Mouse (Mus musculus) adrenal gland, adult 18-20 months (tissue): ENCODE measurements at regions not wholly inside any gene's neighbourhood (a gene's known extent, or its start where the extent isn't known, plus 50 kb on each side); places are given as distances from the start of the nearest gene placed in this dataset.

Experiments used
- DNase-seq, 2 experiments: peaks; one replicate each; pipeline ENCODE4 v3.0.0; 2021 to 2022; ENCODE audit warnings: low spot score in 2 of 2

DNA sequence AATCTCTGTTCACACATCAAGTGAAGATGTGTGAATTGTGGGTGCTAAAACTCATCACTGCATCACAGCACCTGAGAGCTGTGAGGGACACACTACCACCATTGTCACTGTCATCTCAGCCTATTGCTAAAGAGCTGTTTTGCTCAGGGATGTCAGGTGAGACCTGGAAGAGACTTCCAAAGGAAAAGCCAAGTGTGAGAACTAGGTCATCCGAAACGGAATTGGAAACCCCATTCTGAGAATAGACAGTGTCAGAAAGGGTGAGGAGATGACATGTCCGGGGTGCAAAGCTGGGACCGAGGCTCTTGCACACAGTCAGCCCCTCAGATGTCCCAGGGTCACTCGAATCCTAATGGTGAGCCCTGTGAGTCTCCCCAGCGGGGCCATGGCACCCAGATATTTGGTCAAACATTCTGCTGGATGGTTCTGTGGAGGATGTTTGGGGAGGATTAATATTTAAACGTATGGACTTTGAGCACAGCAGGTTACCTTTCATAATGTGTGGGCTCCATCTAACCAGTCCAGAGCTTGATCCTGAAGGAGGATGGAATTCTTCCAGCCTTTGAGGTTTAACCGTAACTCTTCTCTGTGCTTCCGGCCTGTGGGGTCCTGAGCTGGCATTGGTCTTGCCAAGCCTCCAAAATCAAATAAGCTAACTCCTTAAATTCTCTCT is 150.3 kb downstream of the Rpl14 start:
- DNase-seq = no peak

DNA sequence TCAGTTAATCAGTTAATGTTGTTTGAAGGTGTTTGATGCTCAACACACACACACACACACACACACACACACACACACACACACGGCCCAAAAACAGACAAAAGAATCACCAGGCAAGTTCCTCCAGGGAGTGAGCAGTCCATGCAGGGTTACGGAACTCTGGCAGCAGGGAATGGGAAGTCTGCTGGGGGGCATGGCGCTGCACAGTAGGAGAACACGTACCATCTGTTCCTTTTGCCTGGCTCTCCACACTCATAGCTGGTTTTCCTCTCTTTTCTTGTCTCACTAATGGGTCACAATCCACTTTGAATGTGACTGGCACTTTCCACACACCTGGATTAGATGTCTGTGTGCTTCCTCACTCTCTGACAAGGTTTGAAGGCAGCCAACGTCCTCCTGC is 151.8 kb downstream of the Rpl14 start:
- no peak for DNase-seq

DNA sequence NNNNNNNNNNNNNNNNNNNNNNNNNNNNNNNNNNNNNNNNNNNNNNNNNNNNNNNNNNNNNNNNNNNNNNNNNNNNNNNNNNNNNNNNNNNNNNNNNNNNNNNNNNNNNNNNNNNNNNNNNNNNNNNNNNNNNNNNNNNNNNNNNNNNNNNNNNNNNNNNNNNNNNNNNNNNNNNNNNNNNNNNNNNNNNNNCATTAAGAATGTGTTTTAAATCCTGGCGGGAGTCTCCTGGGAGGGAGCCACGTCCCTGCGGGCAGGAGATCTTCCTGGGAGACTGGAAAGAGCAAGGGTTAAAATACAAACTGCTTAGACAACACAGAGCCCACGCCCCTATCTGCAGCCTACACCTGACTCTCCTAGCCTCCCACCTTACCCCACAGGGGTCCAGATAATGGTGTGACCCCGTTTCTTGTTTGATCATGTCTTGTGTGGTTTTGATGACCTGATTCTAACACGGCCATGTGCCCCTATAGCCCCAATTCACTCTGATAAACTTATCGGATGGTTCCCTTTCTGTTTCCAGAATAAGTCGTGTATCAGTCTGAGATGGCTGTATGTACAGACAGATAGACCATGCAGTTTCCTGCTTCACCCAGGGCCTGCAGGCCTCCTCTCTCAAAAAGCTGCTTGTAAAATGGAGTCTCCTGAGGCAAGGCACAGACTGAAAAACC is 160.8 kb downstream of the Rpl14 start:
- no peak for DNase-seq

DNA sequence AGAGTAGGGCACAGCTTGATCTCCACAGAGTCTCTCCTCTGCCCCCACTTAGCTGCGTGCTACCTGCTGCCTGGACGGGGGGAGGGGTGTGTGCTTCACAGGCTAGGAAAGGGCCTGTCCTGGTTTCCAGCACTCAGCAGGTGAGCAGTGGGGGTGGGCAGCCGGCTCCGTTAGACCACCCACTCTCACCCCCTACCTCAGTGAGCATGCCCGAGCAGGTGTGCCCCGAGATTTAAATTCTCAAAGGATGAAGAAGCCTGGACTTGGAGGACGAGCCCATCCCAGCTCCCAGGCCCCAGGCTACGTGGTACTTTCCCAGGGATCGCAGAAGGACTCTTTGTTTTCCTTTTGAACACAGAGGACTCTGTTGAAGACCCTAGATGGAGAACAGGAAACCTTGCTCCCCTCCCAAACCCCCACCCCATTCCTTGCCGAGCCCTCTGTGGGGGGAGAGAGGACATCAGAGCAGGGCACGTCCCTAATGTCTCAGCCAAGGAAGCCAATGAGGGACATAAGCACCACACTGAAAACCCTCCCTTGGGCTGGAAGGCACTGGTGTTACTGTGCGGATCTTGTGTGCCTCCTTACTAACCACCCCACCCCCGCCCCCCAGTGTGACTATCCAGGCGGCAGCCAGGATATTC is 161.5 kb downstream of the Rpl14 start:
- no peak for DNase-seq

DNA sequence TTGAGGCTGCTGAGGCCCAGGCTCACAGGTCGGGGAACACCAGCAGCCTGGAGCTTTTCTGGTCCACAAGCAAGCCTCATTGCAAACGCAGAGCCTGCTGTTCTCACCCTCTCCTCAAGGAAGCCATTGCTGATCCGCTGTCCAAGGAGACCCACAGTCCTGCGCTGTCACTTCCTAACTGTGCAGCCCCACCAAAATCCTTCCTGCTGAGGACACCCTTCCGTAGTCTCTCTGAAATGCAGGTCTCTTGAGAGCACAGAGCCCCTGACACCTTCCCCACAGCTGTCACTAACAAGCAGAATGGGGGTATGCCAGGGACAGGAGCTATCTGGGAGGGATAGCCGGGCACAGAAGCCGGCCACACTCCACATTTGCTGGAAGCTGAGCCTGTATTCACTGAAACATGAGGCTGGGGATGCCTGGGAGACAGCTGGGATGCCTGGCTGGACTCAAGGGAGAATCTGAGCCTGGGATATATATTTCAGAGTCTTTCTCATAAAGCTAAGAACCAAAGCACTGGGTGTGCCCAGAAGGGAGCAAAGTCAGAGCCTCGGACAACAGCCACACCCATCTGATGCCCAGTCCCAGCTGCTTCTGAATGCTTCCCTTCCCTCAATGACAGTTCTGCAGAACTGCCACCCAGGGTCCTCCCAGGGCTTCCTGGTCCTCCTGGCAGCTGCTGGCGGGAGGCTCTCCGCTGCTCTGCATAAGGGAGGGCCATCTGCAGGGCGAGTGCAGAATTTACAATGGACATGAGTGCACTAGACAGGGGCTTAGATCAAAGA is 162.6 kb downstream of the Rpl14 start:
- DNase-seq = peak in 1 of 2 experiments; percentile 22

DNA sequence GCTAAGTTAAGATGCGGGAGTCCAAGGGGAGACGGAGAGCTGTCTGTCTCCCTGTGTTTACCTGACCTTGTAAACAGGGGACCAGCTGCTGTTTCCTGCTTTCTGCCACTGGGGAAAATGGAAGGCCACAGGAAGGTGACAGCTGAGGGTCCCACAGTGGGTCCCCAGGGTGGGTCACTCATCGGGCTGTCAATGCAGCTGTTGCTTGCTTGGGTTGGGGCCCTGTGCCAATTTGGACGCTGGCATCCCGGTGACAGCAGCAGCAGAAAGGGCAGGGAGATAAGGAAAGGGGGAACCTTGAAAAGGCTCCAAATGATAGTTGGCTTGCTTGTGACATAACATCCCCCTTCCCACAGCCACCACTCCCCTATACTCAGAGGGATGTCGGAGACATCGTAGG is 164.0 kb downstream of the Rpl14 start:
- peak; percentile 44 to 57 for DNase-seq

DNA sequence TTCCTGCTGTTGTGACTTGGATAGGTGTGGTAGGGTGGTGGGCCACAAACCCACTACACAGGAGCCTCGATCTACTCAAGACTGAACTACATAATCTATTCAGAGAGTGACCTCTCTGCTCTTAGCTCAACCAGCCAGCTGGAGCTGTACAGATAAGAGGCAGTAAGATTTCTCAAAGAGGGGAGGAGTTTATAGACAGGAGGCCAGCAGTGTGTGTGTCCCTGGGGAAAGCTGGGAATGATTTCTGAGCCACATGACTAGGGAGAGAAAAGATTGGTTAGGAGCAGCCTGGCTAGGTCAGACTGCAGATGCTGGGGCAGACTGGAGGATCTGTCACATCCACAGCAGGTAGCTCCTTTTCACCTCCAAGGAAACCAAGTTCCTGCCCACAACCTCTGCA is 166.7 kb downstream of the Rpl14 start:
- DNase-seq = no peak

DNA sequence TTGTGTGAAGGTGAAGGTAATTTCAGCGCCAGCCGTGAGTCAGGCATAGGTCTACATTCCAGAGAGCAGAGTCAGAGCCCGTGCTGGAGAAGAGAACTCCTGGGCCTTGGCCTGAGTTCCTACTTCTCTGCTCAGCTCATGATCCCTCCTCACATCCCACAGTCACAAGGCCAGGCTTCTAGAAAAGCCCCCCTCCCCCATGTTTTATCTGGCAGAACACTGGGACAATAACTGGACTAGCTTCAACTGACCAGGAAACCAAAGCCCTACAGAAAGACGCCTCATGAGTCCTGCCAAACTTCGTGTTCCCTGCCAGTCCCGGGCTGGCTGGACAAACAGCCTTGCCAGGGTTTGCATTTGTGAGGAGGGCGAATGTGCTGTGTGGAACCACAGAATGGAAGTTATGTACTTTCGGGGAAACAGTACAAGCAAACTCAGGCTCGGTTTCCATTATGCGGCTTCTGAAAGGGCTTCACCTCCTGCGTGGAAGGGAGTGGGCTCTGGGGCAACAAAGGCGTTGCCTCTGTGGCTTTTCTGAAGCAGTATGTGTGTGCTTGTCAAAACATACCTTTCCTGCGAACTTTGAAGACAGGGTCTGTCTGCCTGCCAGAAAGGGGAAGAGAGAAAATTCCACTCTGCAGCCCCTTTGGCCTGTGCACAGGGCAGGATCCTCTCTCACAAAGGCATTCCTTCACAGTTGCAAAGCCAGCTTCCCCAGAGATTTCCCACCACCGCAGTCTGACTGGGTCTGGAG is 168.1 kb downstream of the Rpl14 start:
- peak in 1 of 2 experiments; percentile 53 for DNase-seq

DNA sequence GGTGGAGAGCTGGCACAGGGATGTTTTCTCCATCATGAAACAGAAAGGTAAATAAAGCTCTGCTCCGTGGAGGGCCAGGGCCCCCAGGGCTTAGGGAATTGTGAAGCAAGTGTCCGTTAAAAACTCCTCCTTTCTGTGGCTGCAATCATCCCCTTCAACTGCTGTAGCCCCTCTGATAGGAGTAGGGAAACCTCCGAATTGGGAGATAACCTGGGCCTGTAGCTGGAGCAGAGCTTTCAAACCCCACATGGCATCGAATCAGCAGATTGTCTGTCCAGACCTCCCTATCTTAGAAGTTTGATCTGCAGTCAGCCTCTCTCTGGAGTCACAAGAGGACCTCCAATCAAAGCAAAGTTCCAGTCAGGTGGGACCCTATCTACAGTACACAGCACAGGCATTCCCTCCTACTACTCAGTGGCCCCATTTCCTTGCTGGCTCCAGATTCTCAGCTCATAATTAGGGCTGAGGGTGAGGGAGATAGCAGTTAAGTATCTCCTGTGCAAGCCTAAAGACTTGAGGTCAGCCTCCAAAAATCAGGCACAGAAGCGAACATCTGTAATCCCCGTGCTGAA is 168.8 kb downstream of the Rpl14 start:
- no peak for DNase-seq

DNA sequence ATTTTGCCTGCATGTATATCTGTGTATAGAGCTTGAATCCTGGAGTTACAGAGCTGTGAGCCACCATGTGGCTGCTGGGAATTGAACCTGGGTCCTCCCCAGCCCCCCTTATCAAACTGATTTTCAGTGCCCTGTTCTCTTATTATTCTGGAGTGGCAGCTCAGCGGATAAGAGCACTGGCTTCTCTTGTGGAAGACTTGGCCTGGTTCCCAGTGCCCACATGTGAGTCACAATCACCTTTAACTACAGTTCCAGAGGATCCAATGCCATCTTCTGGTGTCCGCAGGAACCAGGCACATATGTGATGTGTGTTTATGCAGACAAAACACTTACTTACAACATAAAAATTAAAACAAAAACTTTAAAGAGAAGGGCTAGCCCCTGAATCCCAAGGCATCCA is 170.3 kb downstream of the Rpl14 start:
- DNase-seq = no peak

DNA sequence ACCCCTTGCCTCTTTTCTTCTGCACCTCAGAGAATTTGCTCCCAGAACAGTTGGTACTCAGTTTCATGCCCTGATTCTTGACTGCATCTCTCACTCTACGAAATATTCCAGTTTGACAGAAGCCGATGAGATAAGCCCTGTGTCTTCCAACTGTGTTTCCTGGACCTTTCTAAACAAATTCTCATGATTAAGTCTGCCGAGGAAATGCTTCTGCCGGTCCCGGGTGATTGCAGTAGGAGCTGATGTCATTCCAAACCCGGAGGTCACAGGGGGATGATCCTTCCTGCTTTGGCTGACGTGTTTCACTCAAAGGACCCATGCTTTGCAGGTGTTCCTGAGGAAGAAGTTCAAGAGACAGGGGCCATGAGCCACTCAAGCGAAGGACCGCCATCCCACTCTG is 172.2 kb downstream of the Rpl14 start:
- no peak for DNase-seq

DNA sequence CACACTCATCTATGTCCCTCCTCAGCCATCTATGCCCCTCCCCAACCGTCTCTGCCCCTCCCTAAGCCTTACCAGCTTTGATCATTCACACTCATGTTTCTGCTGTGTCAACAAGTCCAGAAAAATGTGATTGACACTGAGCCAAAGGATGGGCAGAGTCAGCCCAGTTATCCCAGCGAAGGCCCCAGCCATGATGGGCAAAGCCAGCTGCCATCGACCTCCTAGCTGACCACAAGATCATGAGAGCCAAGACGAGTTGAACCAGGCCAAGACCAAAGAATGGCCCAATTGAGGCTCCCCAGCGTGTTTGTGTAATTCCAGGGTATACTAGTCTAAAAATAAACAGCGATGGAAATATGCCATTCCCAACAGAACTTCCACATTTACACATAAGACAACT is 174.4 kb downstream of the Rpl14 start:
- no peak for DNase-seq

DNA sequence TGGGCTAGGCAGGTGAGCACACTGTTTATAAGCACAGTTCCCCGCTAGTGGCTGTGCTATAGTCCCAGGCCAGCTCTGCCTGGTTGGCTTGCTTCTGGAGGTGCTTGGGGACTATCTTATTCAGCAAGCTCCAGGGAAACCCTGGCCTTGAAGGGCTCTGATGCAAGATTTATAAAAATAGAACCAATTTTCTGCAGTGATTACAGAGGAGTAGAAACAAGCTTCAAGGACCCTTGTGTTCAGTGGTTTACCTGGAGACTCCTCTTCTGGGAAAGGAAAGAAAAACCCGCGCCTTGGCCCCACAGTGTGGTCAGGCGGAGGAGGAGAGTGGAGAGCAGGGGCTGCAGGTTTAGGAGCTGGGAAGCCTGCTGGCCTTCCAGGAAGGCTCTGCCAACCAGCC is 178.2 kb upstream of the Ctnnb1 start:
- no peak for DNase-seq

DNA sequence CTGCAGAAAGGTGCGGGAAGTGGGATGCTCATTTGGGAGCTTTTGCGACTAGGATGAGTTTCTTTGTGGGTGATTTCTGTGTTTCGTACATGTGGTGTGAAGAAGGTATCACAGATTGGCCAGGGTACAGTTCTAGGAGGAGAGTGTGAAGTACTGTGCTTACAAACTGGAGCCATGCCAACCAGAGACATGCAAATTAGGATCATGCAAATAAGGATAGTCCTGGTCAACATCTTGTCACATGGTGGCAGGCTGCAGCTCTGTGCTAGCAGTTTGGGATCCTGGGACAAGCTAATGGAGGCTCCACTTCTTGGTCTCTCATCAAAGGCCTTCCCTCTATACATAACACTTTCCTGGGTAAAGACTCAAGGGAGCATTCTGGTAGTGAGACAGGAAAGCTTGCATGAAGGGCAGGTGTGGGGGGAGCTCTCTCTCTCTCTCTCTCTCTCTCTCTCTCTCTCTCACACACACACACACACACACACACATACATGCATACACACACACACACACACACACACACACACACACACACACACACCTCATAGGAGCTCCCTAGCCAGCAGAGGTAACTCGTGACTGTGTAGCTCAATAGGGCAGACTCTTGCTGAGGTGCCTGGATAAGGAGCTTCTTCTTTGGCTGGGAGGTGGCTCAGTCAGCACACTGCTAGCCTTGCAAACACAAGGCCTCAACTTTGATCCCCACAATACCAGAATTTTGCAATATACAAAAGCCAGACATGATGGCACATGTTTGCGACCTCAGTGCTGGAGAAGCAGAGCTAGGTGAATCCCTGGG is 177.1 kb upstream of the Ctnnb1 start:
- DNase-seq = no peak

DNA sequence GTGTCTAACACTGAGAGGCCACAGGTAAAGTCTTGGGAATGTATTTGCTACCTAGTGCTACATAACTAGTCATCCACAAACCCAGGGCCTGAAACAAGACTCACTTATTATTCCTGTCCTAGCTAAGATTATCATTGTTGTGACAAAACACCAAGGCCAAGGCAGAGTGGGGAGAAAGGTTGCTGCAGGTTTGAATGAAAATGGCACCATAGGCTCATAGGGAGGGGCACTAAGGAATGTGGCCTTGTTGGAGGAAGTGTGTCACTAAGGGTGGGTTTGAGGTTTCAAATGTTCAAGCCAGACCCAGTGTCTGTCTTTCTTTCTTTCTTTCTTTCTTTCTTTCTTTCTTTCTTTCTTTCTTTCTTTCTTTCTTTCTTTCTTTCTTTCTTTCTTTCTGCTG is 174.9 kb upstream of the Ctnnb1 start:
- no peak for DNase-seq

DNA sequence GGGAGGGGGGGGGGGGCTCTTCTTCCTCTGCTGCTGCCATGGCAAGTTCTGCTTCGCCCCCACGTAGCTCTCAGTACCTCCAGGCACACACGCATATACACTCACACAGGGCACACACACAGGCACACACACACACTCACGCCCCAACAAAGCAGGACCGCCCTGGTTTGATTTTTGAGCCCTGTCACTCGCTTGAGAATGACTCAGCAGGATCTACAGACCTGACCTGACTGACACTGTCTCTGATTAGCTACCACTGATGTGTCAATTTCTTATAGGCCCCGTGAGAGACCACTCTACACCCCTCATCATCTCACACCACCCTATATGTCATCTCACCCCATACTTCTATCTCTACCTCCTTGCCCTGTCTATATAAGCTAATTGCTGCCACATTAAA is 173.5 kb upstream of the Ctnnb1 start:
- DNase-seq = no peak

DNA sequence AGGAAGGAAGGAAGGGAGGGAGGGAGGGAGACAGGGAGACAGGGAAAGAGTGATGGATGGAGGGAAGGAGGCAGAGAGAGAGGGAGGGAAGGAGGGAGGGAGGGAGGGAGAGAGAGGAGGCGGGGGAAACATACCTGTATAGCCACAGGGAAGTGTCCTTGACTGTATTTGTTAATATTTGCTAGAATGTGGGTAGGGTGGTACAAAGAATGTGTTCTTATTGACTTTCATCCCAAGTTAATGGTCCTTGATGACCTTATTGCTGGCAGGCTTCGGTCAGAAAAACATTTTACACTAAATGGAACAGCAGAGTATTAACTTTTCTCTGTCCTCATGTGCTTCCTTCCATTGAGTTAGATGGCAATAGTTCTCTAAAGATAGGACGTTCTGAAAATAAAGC is 171.0 kb upstream of the Ctnnb1 start:
- no peak for DNase-seq

DNA sequence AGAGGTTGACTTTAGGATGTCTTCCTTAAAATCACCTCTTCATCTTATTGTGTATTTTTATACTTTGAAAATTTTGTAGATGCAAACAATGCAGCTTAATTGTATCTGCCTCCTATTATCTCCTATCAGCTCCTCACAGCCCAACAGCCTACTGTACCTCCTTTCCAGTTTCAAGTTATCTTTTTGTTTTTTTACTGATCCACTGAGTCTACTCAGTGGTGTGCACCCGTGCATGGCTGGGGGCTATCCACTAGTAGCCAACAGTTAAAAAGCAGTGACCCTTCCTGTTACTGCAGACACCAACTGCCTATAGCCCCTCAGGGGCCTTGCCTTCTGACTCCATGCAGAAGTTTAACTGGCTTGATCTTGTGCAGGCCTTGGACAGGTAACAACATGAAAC is 170.4 kb upstream of the Ctnnb1 start:
- no peak for DNase-seq

DNA sequence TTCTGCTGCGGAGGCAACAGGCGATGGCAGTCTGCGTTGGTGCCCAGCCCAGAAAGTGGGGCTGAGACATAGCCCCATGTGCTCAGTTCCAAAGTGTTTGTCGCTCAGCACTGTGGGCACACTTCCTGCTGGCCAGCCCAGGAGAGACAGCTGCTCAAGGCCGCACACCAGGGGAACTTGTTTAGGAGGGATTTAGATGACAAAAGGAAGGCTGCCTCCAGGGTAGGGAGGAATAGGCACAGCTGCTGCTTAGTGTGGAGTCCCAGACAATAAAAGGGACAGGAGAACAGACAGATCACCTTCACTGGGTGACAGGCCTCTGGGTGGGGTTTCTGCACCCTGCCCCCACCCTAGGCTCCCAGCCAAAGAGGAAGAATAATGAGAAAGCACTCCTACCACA is 169.2 kb upstream of the Ctnnb1 start:
- no peak for DNase-seq

DNA sequence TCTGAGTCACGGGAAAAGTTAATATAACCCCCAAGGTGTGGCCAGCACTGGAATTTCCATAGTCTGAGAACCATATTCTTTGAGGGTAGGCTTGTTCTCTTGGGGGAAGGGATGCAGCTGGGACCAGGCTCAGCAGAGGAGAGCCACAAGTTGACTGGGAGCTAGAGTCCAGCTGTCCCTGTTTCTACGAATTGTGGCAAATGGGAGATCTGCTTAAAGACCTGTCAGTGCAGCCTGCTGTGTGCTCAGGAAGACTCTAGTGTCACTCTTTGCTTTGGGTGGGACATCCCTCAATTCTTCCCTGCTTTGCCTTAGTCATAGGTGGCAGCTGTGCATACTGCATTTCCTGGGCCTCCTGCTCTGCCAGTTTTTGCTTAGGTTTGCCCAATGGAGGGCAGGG is 165.2 kb upstream of the Ctnnb1 start:
- no peak for DNase-seq
